Mouse (Mus musculus) MEL-GATA-1-ER (cell line): ENCODE data around the gene Gm6890.
"Not testable (repeated sequence)": the region's sequence is repeated elsewhere in the genome, so short reads cannot be mapped to it uniquely, and the experiment has no call there.

Experiments used
- DNase-seq: peaks from one replicate; pipeline ENCODE4 v3.0.0-alpha.2; 2012; ENCODE audit warnings: low read depth; ENCODE audit errors: extremely low read depth

The Gm6890 gene

GRCm38 (mm10) chrX:74740627-74741026 lies at the start of gene Gm6890:
Gm6890 (plus strand) TSS chrX:74740927.
- DNase-seq: not testable (repeated sequence)

- DNase-seq: not testable (repeated sequence)
Observed at GRCm38 (mm10) chrX:74726195-74726594, 14.5 kb upstream of the Gm6890 start.

- not testable (repeated sequence) for DNase-seq
Observed at GRCm38 (mm10) chrX:74770715-74771114, 30.0 kb downstream of the Gm6890 start.
